Mouse (Mus musculus) mesoderm, embryonic 11.5 days (tissue): ENCODE data around the gene Stat5b.

ENCODE experiments used
- DNase-seq: peaks from one replicate; pipeline ENCODE4 v3.0.0-alpha.2; 2012; ENCODE audit warnings: low read depth, low spot score

Gene Stat5b

GRCm38 (mm10) chr11:100850038-100850777, at the start of gene Stat5b:
Gene Stat5b, minus strand, starts transcription at chr11:100850724.
- peak; percentile 61 for DNase-seq

- DNase-seq: no peak
Observed at GRCm38 (mm10) chr11:100898441-100899199, 48.1 kb upstream of the Stat5b start.

GRCm38 (mm10) chr11:100897294-100898231, 47.0 kb upstream of the Stat5b start:
- DNase-seq: no peak

GRCm38 (mm10) chr11:100896078-100896477, 45.6 kb upstream of the Stat5b start:
- no peak for DNase-seq

- DNase-seq: no peak
Observed at GRCm38 (mm10) chr11:100894146-100894918, 43.8 kb upstream of the Stat5b start.

GRCm38 (mm10) chr11:100893482-100893881, 43.0 kb upstream of the Stat5b start:
- DNase-seq: peak; percentile 92

GRCm38 (mm10) chr11:100892435-100892834, 41.9 kb upstream of the Stat5b start:
- DNase-seq: no peak

- DNase-seq: peak; percentile 17
Observed at GRCm38 (mm10) chr11:100891256-100892123, 41.0 kb upstream of the Stat5b start.

- no peak for DNase-seq
Observed at GRCm38 (mm10) chr11:100890481-100890880, 40.0 kb upstream of the Stat5b start.

GRCm38 (mm10) chr11:100888348-100888820, 37.9 kb upstream of the Stat5b start:
- no peak for DNase-seq

GRCm38 (mm10) chr11:100887764-100888163, 37.2 kb upstream of the Stat5b start:
- no peak for DNase-seq

- no peak for DNase-seq
Observed at GRCm38 (mm10) chr11:100887236-100887635, 36.7 kb upstream of the Stat5b start.

GRCm38 (mm10) chr11:100886188-100886740, 35.7 kb upstream of the Stat5b start:
- DNase-seq: no peak

GRCm38 (mm10) chr11:100885472-100885871, 34.9 kb upstream of the Stat5b start:
- DNase-seq: no peak

GRCm38 (mm10) chr11:100883640-100884039, 33.1 kb upstream of the Stat5b start:
- DNase-seq: no peak

GRCm38 (mm10) chr11:100879321-100880078, 29.0 kb upstream of the Stat5b start:
- DNase-seq: no peak

GRCm38 (mm10) chr11:100875761-100876160, 25.2 kb upstream of the Stat5b start:
- DNase-seq: no peak

GRCm38 (mm10) chr11:100870968-100871350, 20.4 kb upstream of the Stat5b start:
- DNase-seq: no peak
